Mouse (Mus musculus) testis, adult 2 months (tissue): ENCODE results near the gene Grip1. TPM values are rescaled to one million over a fixed set of nuclear protein-coding genes. Genes with fewer than 3 reads are reported as not detected.

ENCODE experiments used
- H3K27ac ChIP-seq: fragments of 200-500 bp; 2 replicates; pipeline ENCODE4 v1.5.1; 2012; ENCODE audit warnings: low read depth, low read length; ENCODE audit not compliant: control insufficient read depth, insufficient read depth
- H3K27me3 ChIP-seq: fragments of 200-500 bp; 2 replicates; pipeline ENCODE4 v1.6.1; 2012; ENCODE audit warnings: mild to moderate bottlenecking, low read length, moderate library complexity; ENCODE audit not compliant: control insufficient read depth, insufficient read depth
- H3K36me3 ChIP-seq: fragments of 200-500 bp; 2 replicates; pipeline ENCODE4 v1.6.1; 2012; ENCODE audit warnings: mild to moderate bottlenecking, low read length; ENCODE audit not compliant: control insufficient read depth, insufficient read depth
- H3K4me1 ChIP-seq: fragments of 200-500 bp; 2 replicates; pipeline ENCODE4 v1.6.1; 2012; ENCODE audit warnings: low read length; ENCODE audit not compliant: control insufficient read depth, insufficient read depth
- H3K4me3 ChIP-seq: fragments of 200-500 bp; 2 replicates; pipeline ENCODE4 v1.5.1; 2012; ENCODE audit warnings: low read depth, mild to moderate bottlenecking, low read length, moderate library complexity, mixed read lengths; ENCODE audit not compliant: control insufficient read depth
- CTCF ChIP-seq: fragments of 200-500 bp; IDR thresholded peaks from 2 replicates; pipeline ENCODE4 v1.5.1; 2012; ENCODE audit warnings: low read depth, mild to moderate bottlenecking, inconsistent platforms, low read length, moderate library complexity; ENCODE audit not compliant: control insufficient read depth, insufficient read depth, insufficient replicate concordance
- POLR2A ChIP-seq: fragments of 200-500 bp; IDR thresholded peaks from 2 replicates; pipeline ENCODE4 v1.6.1; 2012; ENCODE audit warnings: low read depth, mild to moderate bottlenecking, inconsistent platforms, low read length, moderate library complexity; ENCODE audit not compliant: control insufficient read depth
- polyA plus RNA-seq: library from polyadenylated mRNA; depleted of rRNA; stranded (reverse); fragments of >200 nt; gene quantifications from 2 replicates; pipeline ENCODE4 v1.2.3, GENCODE M21; 2012

The Grip1 gene
- polyA plus RNA-seq, 1 experiment = 84.3 TPM

GRCm38 (mm10) chr10:119730206-119730605 lies 276.6 kb downstream of the Grip1 start:
- no peaks in the 10 kb centered on the region for H3K4me1 ChIP-seq
- no peaks in the 10 kb centered on the region for H3K36me3 ChIP-seq
- no peak overlapping the region for H3K4me3 ChIP-seq
- TF ChIP-seq POLR2A = no peak
- TF ChIP-seq CTCF = no peak
- H3K27me3 ChIP-seq = no peaks in the 10 kb centered on the region
- no peak overlapping the region for H3K27ac ChIP-seq

- no peak overlapping the region for H3K4me3 ChIP-seq
- TF ChIP-seq POLR2A (no peak), CTCF (no peak)
- H3K4me1 ChIP-seq = no peaks in the 10 kb centered on the region
- no peak overlapping the region for H3K27ac ChIP-seq
- H3K36me3 ChIP-seq = no peaks in the 10 kb centered on the region
- no peaks in the 10 kb centered on the region for H3K27me3 ChIP-seq
Measured at GRCm38 (mm10) chr10:119735011-119735992, 281.7 kb downstream of the Grip1 start.

- H3K4me3 ChIP-seq = no peak overlapping the region
- TF ChIP-seq CTCF (no peak), POLR2A (no peak)
Measured at GRCm38 (mm10) chr10:119739466-119739865, 285.8 kb downstream of the Grip1 start.

DNA sequence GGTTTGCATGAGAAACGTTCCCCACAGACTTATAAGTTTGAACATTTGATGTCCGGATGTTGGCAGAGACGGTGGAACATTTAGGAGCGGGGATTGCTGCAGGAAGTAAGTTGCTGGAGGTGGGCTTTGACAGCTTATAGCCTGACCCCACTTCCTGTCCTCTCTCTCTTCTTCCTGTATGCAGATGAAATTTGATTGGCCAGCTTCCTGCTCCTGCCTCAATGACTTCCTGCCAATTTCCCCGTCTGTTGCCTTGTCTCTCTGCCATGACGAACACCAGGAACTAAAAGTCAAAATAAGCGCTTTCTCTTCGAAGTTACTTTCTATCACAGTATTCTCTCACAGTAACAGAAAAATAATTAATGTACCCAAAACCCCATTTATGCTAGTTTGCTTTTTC lies 289.1 kb downstream of the Grip1 start:
- no peak overlapping the region for H3K27ac ChIP-seq
- no peaks in the 10 kb centered on the region for H3K27me3 ChIP-seq
- no peaks in the 10 kb centered on the region for H3K36me3 ChIP-seq
- H3K4me1 ChIP-seq = peaks cover 2% of the 10 kb centered on the region
- H3K4me3 ChIP-seq = no peak overlapping the region
- no peak for TF ChIP-seq CTCF
- no peak for TF ChIP-seq POLR2A

More at GRCm38 (mm10) chr10:119739466-119739865, 285.8 kb downstream of the Grip1 start:
- H3K4me1 ChIP-seq = peaks cover 2% of the 10 kb centered on the region
- no peaks in the 10 kb centered on the region for H3K27me3 ChIP-seq
- H3K27ac ChIP-seq = no peak overlapping the region
- H3K36me3 ChIP-seq = no peaks in the 10 kb centered on the region

DNA sequence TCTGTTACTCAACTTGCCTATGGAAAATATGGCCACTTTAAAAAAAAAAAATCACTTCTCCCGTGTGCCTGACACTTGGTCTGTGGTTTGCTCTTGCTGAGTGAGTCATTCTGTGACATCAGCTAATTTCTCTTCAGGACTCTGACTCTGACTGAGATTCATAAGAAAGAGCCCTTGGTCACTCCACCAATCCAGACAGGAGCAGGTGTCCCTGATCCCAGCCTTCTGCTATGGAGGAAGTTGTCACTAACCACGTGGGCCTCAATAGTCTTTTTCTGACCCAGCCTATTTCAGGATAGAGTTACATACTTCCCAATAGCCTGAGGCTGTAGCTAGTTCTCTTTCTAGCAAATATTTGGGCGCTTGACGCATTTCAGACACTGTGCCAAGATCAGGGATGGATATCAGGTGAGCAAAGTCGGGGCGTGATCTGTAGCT lies 298.8 kb downstream of the Grip1 start:
- Histone ChIP-seq H3K4me1 (no peaks in the 10 kb centered on the region), H3K4me3 (no peak overlapping the region), H3K36me3 (no peaks in the 10 kb centered on the region), H3K27ac (no peak overlapping the region), H3K27me3 (no peaks in the 10 kb centered on the region)
- no peak for TF ChIP-seq POLR2A
- no peak for TF ChIP-seq CTCF

GRCm38 (mm10) chr10:119756271-119756670 lies 302.6 kb downstream of the Grip1 start:
- no peaks in the 10 kb centered on the region for H3K36me3 ChIP-seq
- TF ChIP-seq POLR2A = no peak
- TF ChIP-seq CTCF = no peak
- H3K27me3 ChIP-seq = no peaks in the 10 kb centered on the region

GRCm38 (mm10) chr10:119757219-119757618 lies 303.6 kb downstream of the Grip1 start:
- no peak overlapping the region for H3K27ac ChIP-seq
- no peaks in the 10 kb centered on the region for H3K27me3 ChIP-seq
- no peak overlapping the region for H3K4me3 ChIP-seq
- H3K4me1 ChIP-seq = peaks cover 5% of the 10 kb centered on the region
- TF ChIP-seq POLR2A (no peak), CTCF (no peak)
- no peaks in the 10 kb centered on the region for H3K36me3 ChIP-seq

More at GRCm38 (mm10) chr10:119756271-119756670, 302.6 kb downstream of the Grip1 start:
- peaks cover 2% of the 10 kb centered on the region; the same call in 1 of the 2 replicates for H3K4me1 ChIP-seq
- H3K27ac ChIP-seq = no peak overlapping the region
- H3K4me3 ChIP-seq = no peak overlapping the region
